Mouse (Mus musculus) brain, embryonic 14.5 days (tissue): ENCODE results near the gene Cnot11.

Source experiments
- CTCF ChIP-seq: fragments of 200-500 bp; IDR thresholded peaks from 2 replicates; pipeline ENCODE4 v1.5.1; 2012; ENCODE audit warnings: inconsistent platforms, mild to moderate bottlenecking, moderate library complexity, borderline replicate concordance; ENCODE audit not compliant: insufficient read depth, insufficient read length; ENCODE audit errors: extremely low read depth
- POLR2A ChIP-seq: fragments of 200-500 bp; IDR thresholded peaks from 2 replicates; pipeline ENCODE4 v1.6.1; 2012; ENCODE audit warnings: mild to moderate bottlenecking, inconsistent platforms, borderline replicate concordance; ENCODE audit not compliant: poor library complexity, insufficient read depth, insufficient read length, severe bottlenecking; ENCODE audit errors: extremely low read depth

- TF ChIP-seq POLR2A = no peak
- TF ChIP-seq CTCF = no peak
Observed at GRCm38 (mm10) chr1:39575778-39576375, 41.1 kb downstream of the Cnot11 start.
